Mouse (Mus musculus): ENCODE measurements at regions not wholly inside any gene's neighbourhood (a gene's known extent, or its start where the extent isn't known, plus 50 kb on each side); places are given as distances from the start of the nearest gene placed in this dataset.

DNA sequence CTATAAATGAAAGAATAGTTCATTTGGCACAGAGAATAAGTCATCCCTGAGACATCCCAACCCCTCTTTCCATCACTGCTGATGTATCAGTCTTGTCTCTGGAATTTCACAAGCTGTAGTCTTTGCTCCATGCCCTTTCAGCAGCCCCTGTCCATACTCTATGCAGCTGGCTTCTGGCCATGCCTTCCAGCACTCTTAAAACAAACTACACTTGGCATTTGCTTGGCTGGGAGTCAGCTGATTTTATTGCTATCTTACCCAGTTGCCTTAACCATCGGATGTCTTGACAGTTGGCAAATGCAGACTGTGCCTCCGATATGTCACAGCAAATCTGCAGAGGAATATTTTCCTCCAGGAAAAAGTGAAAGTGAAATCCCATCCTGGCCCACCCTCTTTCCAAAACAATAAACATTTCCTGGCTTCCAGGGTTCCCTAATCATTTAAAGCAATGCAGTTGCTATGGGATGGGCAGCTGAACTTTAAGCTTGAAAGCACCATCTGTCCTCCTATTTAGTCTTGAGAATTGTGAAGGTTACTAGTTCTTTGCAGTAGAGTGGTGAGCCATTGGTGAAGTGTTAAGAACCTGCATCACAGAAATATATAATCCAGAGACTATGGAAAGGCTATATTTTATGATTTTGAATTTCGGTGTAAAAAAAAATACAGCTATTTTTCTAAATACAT, 385.0 kb downstream of the Kcnj2 start:
- TF ChIP-seq POLR2A (IDR thresholded peaks at IDR 0.05; ENCODE audit: insufficient read length, low read depth) (no peak), USF1 (IDR thresholded peaks at IDR 0.05; ENCODE audit: low read depth) (no peak), TCF12 (IDR thresholded peaks at IDR 0.05; ENCODE audit: insufficient read depth, poor library complexity, severe bottlenecking) (no peak), MYOG (IDR thresholded peaks at IDR 0.05; ENCODE audit: control insufficient read depth in 1 of 3, insufficient read depth in 1 of 3, insufficient read length in 2 of 3, low read depth in 2 of 3) (no peak), MAX (IDR thresholded peaks at IDR 0.05; ENCODE audit: low read depth) (no peak), REST (IDR thresholded peaks at IDR 0.05; ENCODE audit: insufficient read depth, insufficient read length) (no peak)
